Mouse (Mus musculus) left cerebral cortex, postnatal 25 days (tissue): ENCODE measurements around the gene Ubap2l. TPM values are rescaled to one million over a fixed set of nuclear protein-coding genes. Genes with fewer than 3 reads are reported as not detected.

Source experiments
- DNase-seq, 2 experiments: peaks; one replicate each; pipeline ENCODE4 v3.0.0; 2022; ENCODE audit warnings: low spot score in 2 of 2, mixed read lengths in 1 of 2
- intact Hi-C: fragments of 180-260 bp; cut with DNase I; formaldehyde crosslinking; loops from one replicate; pipeline ENCODE4 v1.15.1; 2025
- microRNA-seq, 2 experiments: library from miRNA; unstranded; fragments of <30 nt; microRNA quantifications; one replicate each; pipeline ENCODE4 v1.2.0; 2022
- total RNA-seq, 2 experiments: library from RNA; stranded (reverse); gene quantifications; 2 replicates each; pipeline ENCODE4 v1.2.3; 2021

The Ubap2l gene
- total RNA-seq, 2 experiments from 2014 or later: 182 to 205 TPM

DNA sequence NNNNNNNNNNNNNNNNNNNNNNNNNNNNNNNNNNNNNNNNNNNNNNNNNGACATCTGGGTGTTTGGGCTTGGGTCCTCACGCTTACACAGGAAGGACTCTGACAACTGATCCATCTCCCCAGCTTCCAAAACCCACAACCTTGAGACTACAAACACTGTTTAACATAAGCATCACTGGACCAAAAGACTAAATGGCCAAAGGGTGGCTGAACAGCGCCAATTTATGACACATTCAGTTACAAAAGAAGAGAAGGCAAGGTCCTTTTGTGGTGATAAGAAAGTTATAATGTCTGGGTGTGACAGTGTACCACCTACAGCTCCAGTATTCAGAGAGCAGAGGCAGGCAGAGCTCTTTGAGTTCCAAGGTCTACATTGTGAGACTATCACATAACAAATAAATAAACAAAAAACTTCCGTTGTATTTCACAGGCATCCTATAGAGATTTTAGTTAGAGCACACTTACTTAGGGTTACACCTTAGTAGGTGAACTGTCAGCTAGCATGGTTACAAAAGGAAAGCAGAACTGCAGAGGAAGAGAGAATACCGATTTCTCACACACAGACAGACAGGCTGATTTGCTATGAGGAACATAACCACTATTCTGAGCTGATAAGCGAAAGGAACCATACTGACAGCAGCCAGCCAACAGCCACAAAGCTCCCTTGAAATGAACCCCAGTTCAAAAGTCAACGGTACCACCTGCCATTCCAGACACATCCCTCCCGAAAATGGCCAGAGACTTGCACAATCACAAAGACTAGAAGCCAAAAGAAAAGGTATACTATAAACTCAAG is 96.1 kb downstream of the Ubap2l start:
- DNase-seq: no peak
- intact Hi-C loops: no loop called here

DNA sequence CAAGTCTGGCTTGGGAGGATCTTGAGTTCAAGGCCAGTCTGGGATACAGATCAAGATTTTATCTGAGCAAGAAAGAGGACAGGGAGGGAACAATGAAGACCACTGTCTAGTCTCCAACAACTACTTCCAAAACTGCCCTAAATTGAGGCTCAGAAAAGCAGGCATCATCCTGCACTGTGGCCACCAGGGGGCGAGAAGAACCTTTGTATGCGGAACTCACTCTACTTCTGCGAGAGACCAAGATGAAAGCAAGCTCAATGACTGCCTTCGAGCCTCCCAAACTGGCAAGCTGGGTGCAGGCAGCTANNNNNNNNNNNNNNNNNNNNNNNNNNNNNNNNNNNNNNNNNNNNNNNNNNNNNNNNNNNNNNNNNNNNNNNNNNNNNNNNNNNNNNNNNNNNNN is 99.0 kb downstream of the Ubap2l start:
- intact Hi-C loops: loop anchor here (1.0 kb wide), 1 partner anchor 11 kb away; no protein-coding TSS in a partner anchor

More for the DNA sequence above, 99.0 kb downstream of the Ubap2l start:
- peak; percentile 78 to 84 for DNase-seq

Small RNA genes within 50 kb of the gene (microRNA-seq; reads per million reads assigned to microRNA genes)
- gene Mir190b (5.4 to 6.9 reads per million in 2 experiments), gene Mir7669 (0.34 to 0.50 reads per million in 2 experiments)

Other genes starting within 250 kb of the Ubap2l start
- 1 to 10 TPM; 3.1 to 3.4 TPM for gene She, start 221.3 kb downstream of the Ubap2l start, total RNA-seq
- 1 to 10 TPM; 4.7 to 5.0 TPM for gene Il6ra, start 139.4 kb downstream of the Ubap2l start, total RNA-seq
- 100 to 1,000 TPM in 1 of 2 experiments, 10 to 100 TPM in 1; 93.5 to 110 TPM for gene Atp8b2, start 89.1 kb downstream of the Ubap2l start, total RNA-seq
- gene Hax1, start 53.8 kb downstream of the Ubap2l start, total RNA-seq: 100 to 1,000 TPM in 1 of 2 experiments, 10 to 100 TPM in 1; 99.7 to 104 TPM
- 10 to 100 TPM; 84.3 to 87.2 TPM for gene 4933434E20Rik, start 992 bp downstream of the Ubap2l start, total RNA-seq
- gene Tpm3, start 20.0 kb upstream of the Ubap2l start, total RNA-seq: 100 to 1,000 TPM; 190 to 191 TPM
- gene Nup210l, start 51.5 kb upstream of the Ubap2l start, total RNA-seq: under 1 TPM; 0.27 to 0.46 TPM
- 100 to 1,000 TPM; 768 to 783 TPM for gene Rps27, start 161.0 kb upstream of the Ubap2l start, total RNA-seq
- 1 to 10 TPM; 6.0 to 8.0 TPM for gene Rab13, start 161.1 kb upstream of the Ubap2l start, total RNA-seq
- 10 to 100 TPM; 43.2 to 44.7 TPM for gene Jtb, start 179.0 kb upstream of the Ubap2l start, total RNA-seq
- gene Creb3l4, start 190.9 kb upstream of the Ubap2l start, total RNA-seq: not detected
- gene Slc39a1, start 195.5 kb upstream of the Ubap2l start, total RNA-seq: 10 to 100 TPM; 47.7 to 48.8 TPM
- gene Crtc2, start 201.5 kb upstream of the Ubap2l start, total RNA-seq: 10 to 100 TPM; 25.8 to 30.7 TPM
- 10 to 100 TPM; 30.5 to 33.4 TPM for gene Dennd4b, start 212.6 kb upstream of the Ubap2l start, total RNA-seq
- gene Gatad2b, start 240.6 kb upstream of the Ubap2l start, total RNA-seq: 10 to 100 TPM; 88.3 to 97.4 TPM